Mouse (Mus musculus): Measurements from ENCODE around the gene Parva.

GRCm38 (mm10) chr7:112387876-112388275 lies 39.4 kb upstream of the Parva start:
- TF ChIP-seq CTCF (IDR thresholded peaks at IDR 0.05; ENCODE audit: borderline replicate concordance, insufficient read depth, low read length) = no peak
- no peak for TF ChIP-seq POLR2A (IDR thresholded peaks at IDR 0.05; ENCODE audit: low read depth, low read length)

All from embryonic fibroblast, embryonic 13.5 days (primary cell).